Mouse (Mus musculus) 416B (cell line): ENCODE measurements around the gene Pxk.

Experiments
- DNase-seq: peaks from one replicate; pipeline ENCODE4 v3.0.0; 2011; ENCODE audit warnings: low read depth

The Pxk gene

DNA sequence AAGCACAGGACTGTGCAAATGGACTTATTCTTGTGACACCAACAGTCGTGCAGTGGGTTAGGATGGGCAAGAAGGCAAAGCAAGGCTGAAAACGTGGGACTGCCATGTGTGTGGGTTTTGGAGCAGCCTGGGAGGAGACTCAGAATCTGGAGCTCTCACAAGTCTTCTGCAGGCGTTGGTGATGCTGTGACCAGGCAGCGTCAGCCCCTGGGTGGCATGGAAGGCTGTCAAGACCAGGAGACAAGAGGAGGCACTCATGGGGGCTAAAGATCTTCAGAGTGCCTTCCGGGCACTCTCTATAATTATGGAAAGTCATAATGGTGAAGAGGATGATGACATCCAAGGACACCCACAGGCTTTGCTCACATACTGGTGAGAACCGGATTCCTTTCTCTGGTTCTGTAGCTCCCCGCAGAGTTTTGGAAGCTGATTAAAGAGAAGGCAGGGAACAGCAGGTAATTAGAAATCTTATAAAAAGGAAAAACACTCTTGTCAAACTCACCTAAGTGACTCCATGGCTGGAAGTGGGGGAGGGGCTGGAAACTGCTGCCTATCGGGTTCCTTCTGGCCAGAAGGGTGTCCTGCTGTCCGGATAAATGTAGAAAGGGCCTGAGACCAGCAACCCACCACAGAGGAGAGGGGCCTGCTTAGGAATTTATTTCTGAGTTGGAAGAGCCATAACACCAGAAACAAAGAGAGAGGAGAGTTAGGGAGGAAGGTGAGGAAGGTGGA, 108.3 kb downstream of the Pxk start:
- no peak for DNase-seq

GRCm38 (mm10) chr14:8207105-8207504, 109.1 kb downstream of the Pxk start:
- no peak for DNase-seq

GRCm38 (mm10) chr14:8207543-8207942, 109.5 kb downstream of the Pxk start:
- DNase-seq = no peak

- DNase-seq = no peak
These were observed 110.9 kb downstream of the Pxk start for GRCm38 (mm10) chr14:8208876-8209275.

GRCm38 (mm10) chr14:8209896-8210295, 111.9 kb downstream of the Pxk start:
- no peak for DNase-seq

DNA sequence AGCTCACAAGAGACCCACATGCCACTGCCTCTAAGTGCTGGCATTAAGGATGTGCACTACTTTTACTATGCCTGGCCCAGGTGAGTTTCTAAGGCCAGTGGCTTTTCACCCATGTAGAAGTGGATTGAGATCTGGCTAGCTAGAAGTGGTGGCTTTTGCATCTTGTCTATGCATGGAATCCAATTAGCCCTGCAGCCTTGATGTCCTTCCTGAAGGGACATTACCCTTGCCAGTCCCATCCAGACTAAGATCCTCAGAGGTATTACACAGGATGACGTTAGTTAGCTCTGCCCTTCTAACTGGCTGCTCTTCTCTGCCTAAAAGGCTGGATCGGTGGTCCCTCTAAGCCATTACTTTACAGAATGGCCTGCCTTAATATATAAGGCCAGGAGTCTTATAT, 115.0 kb downstream of the Pxk start:
- no peak for DNase-seq

GRCm38 (mm10) chr14:8213803-8214224, 115.8 kb downstream of the Pxk start, which contains the start of gene Kctd6:
Kctd6 (plus strand) TSS chr14:8214140.
- DNase-seq = peak; percentile 95
